Mouse (Mus musculus) neutrophil, adult 5-6 weeks (primary cell): Measurements from ENCODE around the gene Cntn1. TPM values are rescaled to one million over a fixed set of nuclear protein-coding genes. Genes with fewer than 3 reads are reported as not detected.

Experiments used
- ATAC-seq: fragments of 151-379, 151-347 bp; 2 replicates; pipeline ENCODE4 v1.8.0; 2017; ENCODE audit warnings: mild to moderate bottlenecking, moderate TSS enrichment; ENCODE audit not compliant: insufficient number of reproducible peaks, poor library complexity, low FRiP score, severe bottlenecking; ENCODE audit errors: extremely low read depth
- total RNA-seq: library from RNA; stranded (forward); fragments of 200-1000 nt; gene quantifications from 2 replicates; pipeline ENCODE4 v1.2.3, GENCODE M21; 2017

The Cntn1 gene
- 0.23 and 0.25 TPM in 2 replicates for total RNA-seq

GRCm38 (mm10) chr15:92050996-92051352 is at the start of gene Cntn1:
TSS of gene Cntn1 (plus strand) at chr15:92051165.
- no peak for ATAC-seq

- ATAC-seq: no peak
Measured at GRCm38 (mm10) chr15:92001431-92001830, 49.5 kb upstream of the Cntn1 start.

GRCm38 (mm10) chr15:92012165-92013083 is 38.5 kb upstream of the Cntn1 start:
- no peak for ATAC-seq

- no peak for ATAC-seq
Measured at GRCm38 (mm10) chr15:92034111-92034510, 16.9 kb upstream of the Cntn1 start.

- ATAC-seq: no peak
Measured at GRCm38 (mm10) chr15:92042538-92042937, 8.4 kb upstream of the Cntn1 start.

- no peak for ATAC-seq
Measured at GRCm38 (mm10) chr15:92046042-92046441, 4.9 kb upstream of the Cntn1 start.

- no peak for ATAC-seq
Measured at GRCm38 (mm10) chr15:92048031-92048430, 2.9 kb upstream of the Cntn1 start.

- ATAC-seq: no peak
Measured at GRCm38 (mm10) chr15:92048531-92048930, 2.4 kb upstream of the Cntn1 start.

- 0 out of 2 replicates have a peak, but pooled peaks have one; percentile 13 for ATAC-seq
Measured at GRCm38 (mm10) chr15:92051353-92052132, 578 bp downstream of the Cntn1 start.

GRCm38 (mm10) chr15:92052133-92052463 is 1.1 kb downstream of the Cntn1 start:
- ATAC-seq: no peak

GRCm38 (mm10) chr15:92057553-92057952 is 6.6 kb downstream of the Cntn1 start:
- no peak for ATAC-seq

- no peak for ATAC-seq
Measured at GRCm38 (mm10) chr15:92060986-92061385, 10.0 kb downstream of the Cntn1 start.

- no peak for ATAC-seq
Measured at GRCm38 (mm10) chr15:92079416-92079815, 28.5 kb downstream of the Cntn1 start.

- ATAC-seq: no peak
Measured at GRCm38 (mm10) chr15:92085876-92086275, 34.9 kb downstream of the Cntn1 start.

GRCm38 (mm10) chr15:92087691-92088286 is 36.8 kb downstream of the Cntn1 start:
- ATAC-seq: no peak

GRCm38 (mm10) chr15:92090787-92091186 is 39.8 kb downstream of the Cntn1 start:
- no peak for ATAC-seq

GRCm38 (mm10) chr15:92092041-92092440 is 41.1 kb downstream of the Cntn1 start:
- no peak for ATAC-seq

- ATAC-seq: no peak
Measured at GRCm38 (mm10) chr15:92099410-92100174, 48.6 kb downstream of the Cntn1 start.

GRCm38 (mm10) chr15:92101956-92102355 is 51.0 kb downstream of the Cntn1 start:
- ATAC-seq: no peak
